Mouse (Mus musculus) urinary bladder, postnatal 10 days (tissue): Measurements from ENCODE around the gene Cdh18.
"Not testable (repeated sequence)": the region's sequence is repeated elsewhere in the genome, so short reads cannot be mapped to it uniquely, and the experiment has no call there.

ENCODE experiments used
- DNase-seq: peaks from one replicate; pipeline ENCODE4 v3.0.0; 2022; ENCODE audit warnings: low spot score

The Cdh18 gene

GRCm38 (mm10) chr15:22548711-22549271 lies at the start of gene Cdh18:
Gene Cdh18, plus strand, starts transcription at chr15:22549022.
- no peak for DNase-seq

- no peak for DNase-seq
Measured at GRCm38 (mm10) chr15:22511271-22511670, 37.6 kb upstream of the Cdh18 start.

- DNase-seq = no peak
Measured at GRCm38 (mm10) chr15:22535828-22536227, 13.0 kb upstream of the Cdh18 start.

- DNase-seq = no peak
Measured at GRCm38 (mm10) chr15:22577974-22578616, 29.3 kb downstream of the Cdh18 start.

GRCm38 (mm10) chr15:22578617-22578990 lies 29.8 kb downstream of the Cdh18 start:
- DNase-seq = no peak

- DNase-seq = no peak
Measured at GRCm38 (mm10) chr15:22584667-22585066, 35.8 kb downstream of the Cdh18 start.

GRCm38 (mm10) chr15:22716376-22716775 lies 167.6 kb downstream of the Cdh18 start:
- no peak for DNase-seq

- no peak for DNase-seq
Measured at GRCm38 (mm10) chr15:22717681-22718080, 168.9 kb downstream of the Cdh18 start.

- DNase-seq = no peak
Measured at GRCm38 (mm10) chr15:22726574-22726973, 177.8 kb downstream of the Cdh18 start.

- DNase-seq = no peak
Measured at GRCm38 (mm10) chr15:22733039-22733438, 184.2 kb downstream of the Cdh18 start.

- DNase-seq = no peak
Measured at GRCm38 (mm10) chr15:22736165-22736564, 187.3 kb downstream of the Cdh18 start.

- not testable (repeated sequence) for DNase-seq
Measured at GRCm38 (mm10) chr15:22761257-22761656, 212.4 kb downstream of the Cdh18 start.

GRCm38 (mm10) chr15:22766591-22766990 lies 217.8 kb downstream of the Cdh18 start:
- not testable (repeated sequence) for DNase-seq

GRCm38 (mm10) chr15:22776346-22776745 lies 227.5 kb downstream of the Cdh18 start:
- no peak for DNase-seq

GRCm38 (mm10) chr15:22789696-22790095 lies 240.9 kb downstream of the Cdh18 start:
- no peak for DNase-seq

- no peak for DNase-seq
Measured at GRCm38 (mm10) chr15:22791791-22792190, 243.0 kb downstream of the Cdh18 start.

GRCm38 (mm10) chr15:22833127-22833526 lies 284.3 kb downstream of the Cdh18 start:
- DNase-seq = no peak

GRCm38 (mm10) chr15:22837173-22837572 lies 288.4 kb downstream of the Cdh18 start:
- no peak for DNase-seq

GRCm38 (mm10) chr15:22857704-22858103 lies 308.9 kb downstream of the Cdh18 start:
- no peak for DNase-seq

GRCm38 (mm10) chr15:22870679-22871078 lies 321.9 kb downstream of the Cdh18 start:
- DNase-seq = no peak

GRCm38 (mm10) chr15:22897724-22898123 lies 348.9 kb downstream of the Cdh18 start:
- no peak for DNase-seq

GRCm38 (mm10) chr15:22898208-22898607 lies 349.4 kb downstream of the Cdh18 start:
- DNase-seq = no peak

GRCm38 (mm10) chr15:22914444-22914843 lies 365.6 kb downstream of the Cdh18 start:
- DNase-seq = no peak

- DNase-seq = no peak
Measured at GRCm38 (mm10) chr15:22934293-22934692, 385.5 kb downstream of the Cdh18 start.
